Mouse (Mus musculus) small intestine, adult 2 months (tissue): ENCODE measurements around the gene Npr1.

Experiments used
- CTCF ChIP-seq: fragments of 200-500 bp; IDR thresholded peaks from 2 replicates; pipeline ENCODE4 v1.5.1; 2012; ENCODE audit warnings: low read depth, mild to moderate bottlenecking, control low read depth, inconsistent platforms, low read length, moderate library complexity, mixed read lengths; ENCODE audit not compliant: insufficient replicate concordance, insufficient read length; ENCODE audit errors: extremely low read depth
- POLR2A ChIP-seq: fragments of 200-500 bp; IDR thresholded peaks from 2 replicates; pipeline ENCODE4 v1.6.1; 2012; ENCODE audit warnings: low read depth, mild to moderate bottlenecking, control low read depth, inconsistent platforms, low read length, moderate library complexity

GRCm38 (mm10) chr3:90512276-90512675, 46.6 kb upstream of the Npr1 start:
- TF ChIP-seq POLR2A (no peak), CTCF (no peak)
